Mouse (Mus musculus) olfactory bulb, adult 2 months (tissue): Measurements from ENCODE around the gene Gata5.

Experiments used
- CTCF ChIP-seq: fragments of 200-500 bp; IDR thresholded peaks from 2 replicates; pipeline ENCODE4 v1.5.1; 2012; ENCODE audit warnings: low read depth, mild to moderate bottlenecking, low read length, moderate library complexity; ENCODE audit not compliant: insufficient read depth
- POLR2A ChIP-seq: fragments of 200-500 bp; IDR thresholded peaks from 2 replicates; pipeline ENCODE4 v1.6.1; 2012; ENCODE audit warnings: mild to moderate bottlenecking, low read depth, low read length, moderate library complexity; ENCODE audit not compliant: insufficient read depth

GRCm38 (mm10) chr2:180306423-180307168, 27.9 kb downstream of the Gata5 start:
- TF ChIP-seq CTCF (no peak), POLR2A (no peak)
